In genomic region chr2:171633355-171634097, GRCm38 (mm10) we compare ENCODE assay signal across 11 mouse cellular contexts.
DNase-seq lines count a peak whose midpoint lies in the region; ATAC-seq and TF ChIP-seq lines count a peak whose summit lies in the region.
"Had no signal": no experiment of that assay in that cellular context is flagged by ENCODE, and none has a peak within 500 bp of the region (broad histone marks: within the 10 kb centered on the region; RNA-seq: fewer than 3 reads in every experiment).

No protein-coding gene starts in this region.

- no peaks in the 10 kb centered on the region for H3K36me3 ChIP-seq in hindbrain, embryonic 10.5 days
- no peaks in the 10 kb centered on the region for H3K36me3 ChIP-seq in hindbrain, embryonic 12.5 days
- H3K36me3 ChIP-seq in embryonic facial prominence, embryonic 13.5 days: no peaks in the 10 kb centered on the region
- H3K36me3 ChIP-seq in intestine, embryonic 16.5 days (ENCODE audit: control insufficient read depth, insufficient read depth, low read length): no peaks in the 10 kb centered on the region
- no peaks in the 10 kb centered on the region for H3K36me3 ChIP-seq in lung, embryonic 14.5 days (ENCODE audit: insufficient read depth)
- H3K36me3 ChIP-seq: liver, embryonic 13.5 days had no signal

- WGBS in hindbrain, embryonic 10.5 days: 55% methylated on average over 15 of the region's 15 CpGs
- WGBS in hindbrain, embryonic 12.5 days: 46% methylated on average over 15 of the region's 15 CpGs
- WGBS in embryonic facial prominence, embryonic 13.5 days: 24% methylated on average over 15 of the region's 15 CpGs
- WGBS in intestine, embryonic 16.5 days: 28% methylated on average over 15 of the region's 15 CpGs
- 57% methylated on average over 15 of the region's 15 CpGs for WGBS in lung, embryonic 14.5 days

- no peak for ATAC-seq in hindbrain, embryonic 12.5 days (ENCODE audit: low FRiP score)
- 0 out of 2 replicates have a peak, but pooled peaks have one; percentile 17 for ATAC-seq in embryonic facial prominence, embryonic 13.5 days (ENCODE audit: insufficient number of reproducible peaks, insufficient read depth, low FRiP score, low TSS enrichment, low read depth)
- ATAC-seq in intestine, embryonic 16.5 days: peak; percentile 89
- ATAC-seq in lung, embryonic 14.5 days (ENCODE audit: insufficient read depth): no peak
- ATAC-seq: forebrain, embryonic 13.5 days had no signal

- H3K4me3 ChIP-seq in hindbrain, embryonic 10.5 days: no peak overlapping the region
- no peak overlapping the region for H3K4me3 ChIP-seq in hindbrain, embryonic 12.5 days
- H3K4me3 ChIP-seq in embryonic facial prominence, embryonic 13.5 days: no peak overlapping the region
- no peak overlapping the region for H3K4me3 ChIP-seq in intestine, embryonic 16.5 days (ENCODE audit: low read length)
- H3K4me3 ChIP-seq in lung, embryonic 14.5 days (ENCODE audit: low read depth, low read length): no peak overlapping the region
- H3K4me3 ChIP-seq: forebrain, embryonic 13.5 days; liver, embryonic 13.5 days had no signal

- no peak for DNase-seq in hindbrain, embryonic 10.5 days (ENCODE audit: low spot score)
- DNase-seq in lung, embryonic 14.5 days: peak; percentile 48
- DNase-seq in cerebellum, adult 18-20 months: no peak
- no peak for DNase-seq in frontal cortex, postnatal 36 days (ENCODE audit: low spot score in 2 of 2)
- no peak for DNase-seq in left cerebral cortex, postnatal 4 days
- DNase-seq: liver, embryonic 13.5 days; thymus, adult 2 months had no signal

- no peaks in the 10 kb centered on the region for H3K9me3 ChIP-seq in hindbrain, embryonic 10.5 days
- no peaks in the 10 kb centered on the region for H3K9me3 ChIP-seq in hindbrain, embryonic 12.5 days (replicated peaks)
- no peaks in the 10 kb centered on the region for H3K9me3 ChIP-seq in embryonic facial prominence, embryonic 13.5 days
- H3K9me3 ChIP-seq in intestine, embryonic 16.5 days (ENCODE audit: control insufficient read depth, low read length): no peaks in the 10 kb centered on the region
- H3K9me3 ChIP-seq in lung, embryonic 14.5 days (ENCODE audit: low read depth, low read length): no peaks in the 10 kb centered on the region
- H3K9me3 ChIP-seq: forebrain, embryonic 13.5 days; liver, embryonic 13.5 days had no signal

- TF ChIP-seq CTCF in lung, embryonic 14.5 days (IDR thresholded peaks at IDR 0.05; ENCODE audit: low read depth): no peak

- no peaks in the 10 kb centered on the region for H3K27me3 ChIP-seq in hindbrain, embryonic 10.5 days (ENCODE audit: insufficient read depth, poor library complexity, severe bottlenecking)
- H3K27me3 ChIP-seq in hindbrain, embryonic 12.5 days: no peaks in the 10 kb centered on the region
- no peaks in the 10 kb centered on the region for H3K27me3 ChIP-seq in embryonic facial prominence, embryonic 13.5 days
- H3K27me3 ChIP-seq in intestine, embryonic 16.5 days (replicated peaks; ENCODE audit: control insufficient read depth, insufficient read depth, low read length): no peaks in the 10 kb centered on the region
- H3K27me3 ChIP-seq in lung, embryonic 14.5 days (ENCODE audit: insufficient read depth, low read length): no peaks in the 10 kb centered on the region
- H3K27me3 ChIP-seq: forebrain, embryonic 13.5 days; liver, embryonic 13.5 days had no signal

- intact Hi-C loops in left cerebral cortex, postnatal 4 days (cut with DNase I): no loop called here

- H3K4me1 ChIP-seq in hindbrain, embryonic 10.5 days (replicated peaks): peaks cover 15% of the 10 kb centered on the region
- peaks cover 5% of the 10 kb centered on the region for H3K4me1 ChIP-seq in hindbrain, embryonic 12.5 days
- H3K4me1 ChIP-seq in embryonic facial prominence, embryonic 13.5 days: peaks cover 40% of the 10 kb centered on the region
- H3K4me1 ChIP-seq in intestine, embryonic 16.5 days (ENCODE audit: control insufficient read depth, insufficient read depth, low read length): 0 out of 2 replicates have a peak, but pooled peaks cover 2% of the 10 kb centered on the region
- no peaks in the 10 kb centered on the region for H3K4me1 ChIP-seq in lung, embryonic 14.5 days (ENCODE audit: insufficient read depth)
- H3K4me1 ChIP-seq: forebrain, embryonic 13.5 days; liver, embryonic 13.5 days had no signal

- H3K9ac ChIP-seq in hindbrain, embryonic 12.5 days: no peak overlapping the region
- no peak overlapping the region for H3K9ac ChIP-seq in embryonic facial prominence, embryonic 13.5 days
- H3K9ac ChIP-seq in intestine, embryonic 16.5 days (ENCODE audit: low read depth, low read length): no peak overlapping the region
- H3K9ac ChIP-seq in lung, embryonic 14.5 days: no peak overlapping the region
- H3K9ac ChIP-seq: forebrain, embryonic 13.5 days; liver, embryonic 13.5 days had no signal

- H3K27ac ChIP-seq in hindbrain, embryonic 10.5 days: 0 out of 2 replicates have a peak overlapping the region, but pooled peaks have one; percentile 2
- H3K27ac ChIP-seq in hindbrain, embryonic 12.5 days: no peak overlapping the region; the same call in 1 of the 2 replicates
- H3K27ac ChIP-seq in embryonic facial prominence, embryonic 13.5 days: peak overlapping the region; percentile 68
- H3K27ac ChIP-seq in intestine, embryonic 16.5 days (ENCODE audit: low read length): peak overlapping the region; percentile 59; the same call in 1 of the 2 replicates
- peak overlapping the region; percentile 38; the same call in 1 of the 2 replicates for H3K27ac ChIP-seq in lung, embryonic 14.5 days (ENCODE audit: low read depth)
- H3K27ac ChIP-seq: forebrain, embryonic 13.5 days; liver, embryonic 13.5 days had no signal

- H3K4me2 ChIP-seq in hindbrain, embryonic 12.5 days (replicated peaks): no peak overlapping the region
- H3K4me2 ChIP-seq in embryonic facial prominence, embryonic 13.5 days: no peak overlapping the region
- H3K4me2 ChIP-seq in intestine, embryonic 16.5 days (ENCODE audit: low read depth, low read length): no peak overlapping the region
- no peak overlapping the region for H3K4me2 ChIP-seq in lung, embryonic 14.5 days
- H3K4me2 ChIP-seq: forebrain, embryonic 13.5 days; liver, embryonic 13.5 days had no signal

Comparison
In these comparisons a context has a peak if more than half of its experiments do, and no peak if none do; other contexts are left out.
1. ATAC-seq: peak in embryonic facial prominence, embryonic 13.5 days (single experiment) and intestine, embryonic 16.5 days (single experiment); none in hindbrain, embryonic 12.5 days (single experiment) and lung, embryonic 14.5 days (single experiment).